Comparison of ENCODE assay signal across 12 mouse cellular contexts in genomic region chr4:107829675-107830074, GRCm38 (mm10). TPM values are rescaled to one million over a fixed set of nuclear protein-coding genes. Genes with fewer than 3 reads are reported as not detected.
A peak's percentile ranks its signal among the peaks of the same experiment; 100 is the strongest.
DNase-seq lines count a peak whose midpoint lies in the region; ATAC-seq and TF ChIP-seq lines count a peak whose summit lies in the region.
"Had no signal": no experiment of that assay in that cellular context is flagged by ENCODE, and none has a peak within 500 bp of the region (broad histone marks: within the 10 kb centered on the region; RNA-seq: fewer than 3 reads in every experiment).

No protein-coding gene starts in this region.

- no peak for TF ChIP-seq POLR2A in cerebellum, adult 2 months (IDR thresholded peaks at IDR 0.05; ENCODE audit: borderline replicate concordance, insufficient read depth, low read length)

- WGBS in cerebellum, adult 2 months: 5% methylated on average over 2 of the region's 2 CpGs
- WGBS in hindbrain, embryonic 13.5 days: 17% methylated on average over 2 of the region's 2 CpGs
- 13% methylated on average over 2 of the region's 2 CpGs for WGBS in midbrain, postnatal 0 days
- 35% methylated on average over 2 of the region's 2 CpGs for WGBS in heart, embryonic 11.5 days (ENCODE audit: insufficient replicate concordance)

- peak overlapping the region; percentile 3; the same call in 1 of the 2 replicates for H3K9ac ChIP-seq in hindbrain, embryonic 13.5 days
- 0 out of 2 replicates have a peak overlapping the region, but pooled peaks have one; percentile 44 for H3K9ac ChIP-seq in midbrain, postnatal 0 days (replicated peaks; ENCODE audit: low read length, poor library complexity, severe bottlenecking)
- H3K9ac ChIP-seq in heart, embryonic 11.5 days (ENCODE audit: low read depth, low read length): no peak overlapping the region
- H3K9ac ChIP-seq: embryonic facial prominence, embryonic 15.5 days; liver, embryonic 14.5 days had no signal

- 0 out of 2 replicates have a peak overlapping the region, but pooled peaks have one; percentile 5 for H3K4me2 ChIP-seq in hindbrain, embryonic 13.5 days
- no peak overlapping the region for H3K4me2 ChIP-seq in midbrain, postnatal 0 days (ENCODE audit: low read depth, low read length, poor library complexity, severe bottlenecking)
- no peak overlapping the region for H3K4me2 ChIP-seq in heart, embryonic 11.5 days
- H3K4me2 ChIP-seq: embryonic facial prominence, embryonic 15.5 days had no signal

- peak in 1 of 2 experiments; percentile 53 for DNase-seq in cerebellum, adult 2 months
- no peak for DNase-seq in cerebellum, adult 9-10 months
- peak; percentile 20 for DNase-seq in c-Kit-positive CD71-negative TER-119-negative erythroid progenitor cells, embryonic 14.5 days (ENCODE audit: low read depth)
- DNase-seq in midbrain, postnatal 0 days (ENCODE audit: low spot score): no peak
- no peak for DNase-seq in gastrocnemius, postnatal 10 days
- DNase-seq in natural killer cell, adult 2 months (ENCODE audit: low spot score in 2 of 2): no peak
- DNase-seq: layer of hippocampus, postnatal 36 days; spleen, adult 18-20 months had no signal

- no peak overlapping the region for H3K4me3 ChIP-seq in cerebellum, adult 2 months (replicated peaks; ENCODE audit: insufficient read depth, low read depth, low read length)
- H3K4me3 ChIP-seq in hindbrain, embryonic 13.5 days: no peak overlapping the region
- no peak overlapping the region for H3K4me3 ChIP-seq in midbrain, postnatal 0 days (ENCODE audit: low read depth, low read length)
- no peak overlapping the region for H3K4me3 ChIP-seq in heart, embryonic 11.5 days (ENCODE audit: low read depth, low read length)
- H3K4me3 ChIP-seq: embryonic facial prominence, embryonic 15.5 days had no signal

- H3K9me3 ChIP-seq in hindbrain, embryonic 13.5 days: no peaks in the 10 kb centered on the region
- no peaks in the 10 kb centered on the region for H3K9me3 ChIP-seq in midbrain, postnatal 0 days (ENCODE audit: low read length)
- H3K9me3 ChIP-seq in heart, embryonic 11.5 days (replicated peaks; ENCODE audit: control insufficient read depth, low read length): no peaks in the 10 kb centered on the region
- H3K9me3 ChIP-seq: embryonic facial prominence, embryonic 15.5 days had no signal

- ATAC-seq in hindbrain, embryonic 13.5 days (ENCODE audit: low FRiP score): no peak
- no peak for ATAC-seq in midbrain, postnatal 0 days (ENCODE audit: low FRiP score)
- no peak for ATAC-seq in heart, embryonic 11.5 days (replicated peaks; ENCODE audit: insufficient number of reproducible peaks, low FRiP score, low TSS enrichment)

- H3K27me3 ChIP-seq in cerebellum, adult 2 months (ENCODE audit: control insufficient read depth, insufficient read depth, low read length): no peaks in the 10 kb centered on the region
- H3K27me3 ChIP-seq in hindbrain, embryonic 13.5 days: no peaks in the 10 kb centered on the region
- no peaks in the 10 kb centered on the region for H3K27me3 ChIP-seq in midbrain, postnatal 0 days (ENCODE audit: insufficient read depth, low read length)
- peaks cover 14% of the 10 kb centered on the region for H3K27me3 ChIP-seq in heart, embryonic 11.5 days (ENCODE audit: control insufficient read depth, insufficient read depth, low read length)
- H3K27me3 ChIP-seq: embryonic facial prominence, embryonic 15.5 days had no signal

- no peaks in the 10 kb centered on the region for H3K36me3 ChIP-seq in hindbrain, embryonic 13.5 days
- H3K36me3 ChIP-seq in midbrain, postnatal 0 days (ENCODE audit: insufficient read depth, low read length): peaks cover 4% of the 10 kb centered on the region; the same call in 1 of the 2 replicates
- H3K36me3 ChIP-seq in heart, embryonic 11.5 days (ENCODE audit: control insufficient read depth, insufficient read depth, low read length): no peaks in the 10 kb centered on the region
- H3K36me3 ChIP-seq: embryonic facial prominence, embryonic 15.5 days had no signal

- H3K27ac ChIP-seq in cerebellum, adult 2 months (ENCODE audit: insufficient read depth, low read length): peak overlapping the region; percentile 49; the same call in 1 of the 2 replicates
- H3K27ac ChIP-seq in hindbrain, embryonic 13.5 days: peak overlapping the region; percentile 78
- 0 out of 2 replicates have a peak overlapping the region, but pooled peaks have one; percentile 2 for H3K27ac ChIP-seq in midbrain, postnatal 0 days (ENCODE audit: low read depth, low read length)
- H3K27ac ChIP-seq in heart, embryonic 11.5 days (ENCODE audit: low read depth, low read length): no peak overlapping the region
- H3K27ac ChIP-seq: embryonic facial prominence, embryonic 15.5 days; liver, embryonic 14.5 days had no signal

- H3K4me1 ChIP-seq in cerebellum, adult 2 months (ENCODE audit: control insufficient read depth, insufficient read depth, low read length): peaks cover 85% of the 10 kb centered on the region
- H3K4me1 ChIP-seq in hindbrain, embryonic 13.5 days (replicated peaks): peaks cover 100% of the 10 kb centered on the region
- H3K4me1 ChIP-seq in midbrain, postnatal 0 days (ENCODE audit: insufficient read depth, low read length): peaks cover 44% of the 10 kb centered on the region
- H3K4me1 ChIP-seq in heart, embryonic 11.5 days (ENCODE audit: control insufficient read depth, insufficient read depth, low read length): 0 out of 2 replicates have a peak, but pooled peaks cover 6% of the 10 kb centered on the region

- TF ChIP-seq CTCF in cerebellum, adult 2 months (IDR thresholded peaks at IDR 0.05; ENCODE audit: borderline replicate concordance, insufficient read depth, low read depth, low read length): no peak
- no peak for TF ChIP-seq CTCF in midbrain, postnatal 0 days (IDR thresholded peaks at IDR 0.05)

RNA-seq across cellular contexts. Expression of gene Lrp8, which starts 27.6 kb away (rescaled TPM):
- polyA plus RNA-seq in cerebellum, adult 2 months (2012; rRNA removed): 55.4 and 62.4 TPM in 2 replicates
- polyA plus RNA-seq in hindbrain, embryonic 13.5 days (2015; fragmentation: Nextera tagmentation; extraction: Ambion mirVana): 38.4 and 41.7 TPM in 2 replicates
- total RNA-seq in midbrain, postnatal 0 days (2014; rRNA removed): 74.1 and 78.5 TPM in 2 replicates
- polyA plus RNA-seq in midbrain, postnatal 0 days (2015; fragmentation: Nextera tagmentation; extraction: Ambion mirVana): 31.9 and 35.2 TPM in 2 replicates
- 1 to 10 TPM in 1 of 2 experiments, under 1 TPM in 1; 0.99 to 1.7 TPM for total RNA-seq in gastrocnemius, postnatal 10 days (2021)
- 1.1 and 1.8 TPM in 2 replicates for polyA plus RNA-seq in heart, embryonic 11.5 days (2014; fragmentation: Nextera tagmentation; extraction: Ambion mirVana)

RNA-seq across cellular contexts. Expression of gene Magoh, which starts 49.9 kb away (rescaled TPM):
- polyA plus RNA-seq in cerebellum, adult 2 months (2012; rRNA removed): 58.7 and 64.4 TPM in 2 replicates
- 135 and 137 TPM in 2 replicates for polyA plus RNA-seq in hindbrain, embryonic 13.5 days (2015; fragmentation: Nextera tagmentation; extraction: Ambion mirVana)
- total RNA-seq in midbrain, postnatal 0 days (2014; rRNA removed): 44.5 and 45.3 TPM in 2 replicates
- polyA plus RNA-seq in midbrain, postnatal 0 days (2015; fragmentation: Nextera tagmentation; extraction: Ambion mirVana): 117 and 124 TPM in 2 replicates
- total RNA-seq in gastrocnemius, postnatal 10 days (2021): 10 to 100 TPM; 38.6 to 41.3 TPM
- 112 and 123 TPM in 2 replicates for polyA plus RNA-seq in heart, embryonic 11.5 days (2014; fragmentation: Nextera tagmentation; extraction: Ambion mirVana)

RNA-seq across cellular contexts. Expression of gene 0610037L13Rik, which starts 59.9 kb away (rescaled TPM):
- 129 and 137 TPM in 2 replicates for polyA plus RNA-seq in cerebellum, adult 2 months (2012; rRNA removed)
- polyA plus RNA-seq in hindbrain, embryonic 13.5 days (2015; fragmentation: Nextera tagmentation; extraction: Ambion mirVana): 93.7 and 93.8 TPM in 2 replicates
- total RNA-seq in midbrain, postnatal 0 days (2014; rRNA removed): 40.5 and 55.5 TPM in 2 replicates
- polyA plus RNA-seq in midbrain, postnatal 0 days (2015; fragmentation: Nextera tagmentation; extraction: Ambion mirVana): 94.7 and 103 TPM in 2 replicates
- total RNA-seq in gastrocnemius, postnatal 10 days (2021): 10 to 100 TPM; 57.6 to 65.4 TPM
- 104 and 106 TPM in 2 replicates for polyA plus RNA-seq in heart, embryonic 11.5 days (2014; fragmentation: Nextera tagmentation; extraction: Ambion mirVana)

Comparison
In these comparisons a context has a peak if more than half of its experiments do, and no peak if none do; other contexts are left out.
1. RNA of gene Lrp8, which starts 27.6 kb away (polyA plus RNA-seq): 55.4 to 62.4 TPM in cerebellum, adult 2 months, 38.4 to 41.7 TPM in hindbrain, embryonic 13.5 days and 31.9 to 35.2 TPM in midbrain, postnatal 0 days; 1.1 to 1.8 TPM in heart, embryonic 11.5 days; every median in the first group is over 10 times any median in the second.